Comparison of ENCODE assay signal across 9 mouse cellular contexts in genomic region chr11:103639407-103639946, GRCm38 (mm10). TPM values are rescaled to one million over a fixed set of nuclear protein-coding genes. Genes with fewer than 3 reads are reported as not detected.
DNase-seq lines count a peak whose midpoint lies in the region; ATAC-seq and TF ChIP-seq lines count a peak whose summit lies in the region.
"Had no signal": no experiment of that assay in that cellular context is flagged by ENCODE, and none has a peak within 500 bp of the region (broad histone marks: within the 10 kb centered on the region; RNA-seq: fewer than 3 reads in every experiment).

No protein-coding gene starts in this region.

- H3K4me3 ChIP-seq in liver, embryonic 12.5 days: no peak overlapping the region
- H3K4me3 ChIP-seq in limb, embryonic 14.5 days (replicated peaks; ENCODE audit: low read length): no peak overlapping the region
- no peak overlapping the region for H3K4me3 ChIP-seq in neural tube, embryonic 15.5 days (replicated peaks)

- peak; percentile 24; the same call in 1 of the 2 replicates for TF ChIP-seq POLR2A in limb, embryonic 14.5 days (IDR thresholded peaks at IDR 0.05; ENCODE audit: borderline replicate concordance, extremely low read depth, insufficient read depth, insufficient read length)

- H3K27me3 ChIP-seq in liver, embryonic 12.5 days (replicated peaks): peaks cover 49% of the 10 kb centered on the region
- no peaks in the 10 kb centered on the region for H3K27me3 ChIP-seq in limb, embryonic 14.5 days (ENCODE audit: control insufficient read depth, insufficient read depth, low read length)
- H3K27me3 ChIP-seq in neural tube, embryonic 15.5 days (replicated peaks): peaks cover 16% of the 10 kb centered on the region

- no peaks in the 10 kb centered on the region for H3K36me3 ChIP-seq in liver, embryonic 12.5 days
- H3K36me3 ChIP-seq in limb, embryonic 14.5 days (ENCODE audit: control insufficient read depth, insufficient read depth, low read length): no peaks in the 10 kb centered on the region
- H3K36me3 ChIP-seq in neural tube, embryonic 15.5 days: no peaks in the 10 kb centered on the region

- no peak for ATAC-seq in liver, embryonic 12.5 days
- ATAC-seq in limb, embryonic 14.5 days (ENCODE audit: low FRiP score, low read depth): no peak
- ATAC-seq in neural tube, embryonic 15.5 days (ENCODE audit: low FRiP score): no peak
- ATAC-seq in erythroid progenitor cell, adult 5-6 weeks (replicated peaks; ENCODE audit: low FRiP score, poor library complexity, severe bottlenecking): no peak

- no peak overlapping the region for H3K9ac ChIP-seq in liver, embryonic 12.5 days
- H3K9ac ChIP-seq in limb, embryonic 14.5 days (ENCODE audit: low read depth, low read length, severe bottlenecking): no peak overlapping the region
- H3K9ac ChIP-seq in neural tube, embryonic 15.5 days (replicated peaks): no peak overlapping the region

- WGBS in liver, embryonic 12.5 days (ENCODE audit: insufficient replicate concordance): 3% methylated on average over 10 of the region's 10 CpGs
- WGBS in limb, embryonic 14.5 days: 3% methylated on average over 10 of the region's 10 CpGs
- 8% methylated on average over 10 of the region's 10 CpGs for WGBS in neural tube, embryonic 15.5 days

- intact Hi-C loops in heart, postnatal 10 days (cut with DNase I): loop anchor here (1.0 to 2.0 kb wide), 3 partner anchors 36 to 271 kb away; no protein-coding TSS in a partner anchor

- no peaks in the 10 kb centered on the region for H3K4me1 ChIP-seq in liver, embryonic 12.5 days
- no peaks in the 10 kb centered on the region for H3K4me1 ChIP-seq in limb, embryonic 14.5 days (ENCODE audit: control insufficient read depth, insufficient read depth, low read length)
- no peaks in the 10 kb centered on the region for H3K4me1 ChIP-seq in neural tube, embryonic 15.5 days

- no peak overlapping the region for H3K27ac ChIP-seq in liver, embryonic 12.5 days
- H3K27ac ChIP-seq in limb, embryonic 14.5 days (replicated peaks; ENCODE audit: low read depth, low read length): no peak overlapping the region
- H3K27ac ChIP-seq in neural tube, embryonic 15.5 days (replicated peaks): no peak overlapping the region

- DNase-seq in liver: peak; percentile 56
- peak; percentile 48 for DNase-seq in WW6 (ENCODE audit: low read depth, low spot score)
- DNase-seq in cerebellum, postnatal 25 days: peak; percentile 68 to 77
- peak; percentile 42 to 69 for DNase-seq in heart, postnatal 10 days
- peak; percentile 67 for DNase-seq in limb, embryonic 14.5 days (ENCODE audit: low spot score)

- no peak overlapping the region for H3K4me2 ChIP-seq in liver, embryonic 12.5 days
- no peak overlapping the region for H3K4me2 ChIP-seq in limb, embryonic 14.5 days (replicated peaks; ENCODE audit: low read depth, low read length, severe bottlenecking)
- peak overlapping the region; percentile 30; the same call in 1 of the 2 replicates for H3K4me2 ChIP-seq in neural tube, embryonic 15.5 days

- H3K9me3 ChIP-seq in liver, embryonic 12.5 days (replicated peaks): no peaks in the 10 kb centered on the region
- H3K9me3 ChIP-seq in limb, embryonic 14.5 days (ENCODE audit: control insufficient read depth, low read length): no peaks in the 10 kb centered on the region
- no peaks in the 10 kb centered on the region for H3K9me3 ChIP-seq in neural tube, embryonic 15.5 days (replicated peaks)

RNA-seq across cellular contexts. Expression of gene Lyzl6, which starts 0.8 kb away (rescaled TPM):
- polyA plus RNA-seq in liver, embryonic 12.5 days (2016; fragmentation: Nextera tagmentation; extraction: Ambion mirVana): not detected in 2 replicates
- total RNA-seq in heart, postnatal 10 days (2021): not detected
- not detected in 2 replicates for polyA plus RNA-seq in limb, embryonic 14.5 days (2012; rRNA removed)
- not detected in 2 replicates for polyA plus RNA-seq in limb, embryonic 14.5 days (2014; fragmentation: Nextera tagmentation; extraction: Ambion mirVana)
- polyA plus RNA-seq in neural tube, embryonic 15.5 days (2015; fragmentation: Nextera tagmentation; extraction: Ambion mirVana): not detected in 2 replicates
- total RNA-seq in erythroid progenitor cell, adult 5-6 weeks (2015; ENCODE audit: low replicate concordance): not detected in 2 replicates
- not detected in 2 replicates for total RNA-seq in erythroid progenitor cell, adult 5-6 weeks (2017; ENCODE audit: low replicate concordance)
- total RNA-seq: layer of hippocampus, adult 18-20 months had no signal

RNA-seq across cellular contexts. Expression of gene Rprml, which starts 9.9 kb away (rescaled TPM):
- polyA plus RNA-seq in liver, embryonic 12.5 days (2016; fragmentation: Nextera tagmentation; extraction: Ambion mirVana): not detected in 2 replicates
- total RNA-seq in heart, postnatal 10 days (2021): not detected
- polyA plus RNA-seq in limb, embryonic 14.5 days (2012; rRNA removed): 0.11 and 0.20 TPM in 2 replicates
- not detected in 2 replicates for polyA plus RNA-seq in limb, embryonic 14.5 days (2014; fragmentation: Nextera tagmentation; extraction: Ambion mirVana)
- 0.51 and 0.60 TPM in 2 replicates for polyA plus RNA-seq in neural tube, embryonic 15.5 days (2015; fragmentation: Nextera tagmentation; extraction: Ambion mirVana)
- not detected in 2 replicates for total RNA-seq in erythroid progenitor cell, adult 5-6 weeks (2015; ENCODE audit: low replicate concordance)
- total RNA-seq in erythroid progenitor cell, adult 5-6 weeks (2017; ENCODE audit: low replicate concordance): not detected in 2 replicates

RNA-seq across cellular contexts. Expression of gene Gm884, which starts 18.5 kb away (rescaled TPM):
- polyA plus RNA-seq in liver, embryonic 12.5 days (2016; fragmentation: Nextera tagmentation; extraction: Ambion mirVana): not detected in 2 replicates
- not detected for total RNA-seq in heart, postnatal 10 days (2021)
- not detected in 2 replicates for polyA plus RNA-seq in limb, embryonic 14.5 days (2012; rRNA removed)
- polyA plus RNA-seq in limb, embryonic 14.5 days (2014; fragmentation: Nextera tagmentation; extraction: Ambion mirVana): not detected in 2 replicates
- polyA plus RNA-seq in neural tube, embryonic 15.5 days (2015; fragmentation: Nextera tagmentation; extraction: Ambion mirVana): not detected in 2 replicates
- not detected in 2 replicates for total RNA-seq in erythroid progenitor cell, adult 5-6 weeks (2015; ENCODE audit: low replicate concordance)
- total RNA-seq in erythroid progenitor cell, adult 5-6 weeks (2017; ENCODE audit: low replicate concordance): not detected in 2 replicates
- total RNA-seq: layer of hippocampus, adult 18-20 months had no signal

RNA-seq across cellular contexts. Expression of gene Gosr2, which starts 58.2 kb away (rescaled TPM):
- polyA plus RNA-seq in liver, embryonic 12.5 days (2016; fragmentation: Nextera tagmentation; extraction: Ambion mirVana): 54.4 and 55.2 TPM in 2 replicates
- 10 to 100 TPM; 55.5 to 57.3 TPM for total RNA-seq in heart, postnatal 10 days (2021)
- polyA plus RNA-seq in limb, embryonic 14.5 days (2012; rRNA removed): 104 and 111 TPM in 2 replicates
- polyA plus RNA-seq in limb, embryonic 14.5 days (2014; fragmentation: Nextera tagmentation; extraction: Ambion mirVana): 106 and 107 TPM in 2 replicates
- 80.7 and 84.0 TPM in 2 replicates for polyA plus RNA-seq in neural tube, embryonic 15.5 days (2015; fragmentation: Nextera tagmentation; extraction: Ambion mirVana)
- 13.0 and 16.3 TPM in 2 replicates for total RNA-seq in erythroid progenitor cell, adult 5-6 weeks (2015; ENCODE audit: low replicate concordance)
- 14.8 and 15.2 TPM in 2 replicates for total RNA-seq in erythroid progenitor cell, adult 5-6 weeks (2017; ENCODE audit: low replicate concordance)
